Mouse (Mus musculus) MEL (cell line): ENCODE results near the gene Clint1.

Experiments used
- CTCF ChIP-seq, 3 experiments: IDR thresholded peaks in 2 of 3; conservative IDR thresholded peaks in 1 of 3; 2 replicates each; pipeline ENCODE4 v1.5.1; 2011 to 2012; ENCODE audit warnings: low read length in 3 of 3, low read depth in 2 of 3, mild to moderate bottlenecking in 2 of 3, improper control_type of control experiment in 1 of 3, inconsistent platforms in 1 of 3, mixed read lengths in 1 of 3, moderate library complexity in 1 of 3; ENCODE audit not compliant: control insufficient read depth in 1 of 3, insufficient read depth in 1 of 3, poor library complexity in 1 of 3, severe bottlenecking in 1 of 3
- EP300 ChIP-seq, 2 experiments: IDR thresholded peaks; 2 replicates each; pipeline ENCODE4 v1.6.1; 2011; ENCODE audit warnings: improper control_type of control experiment in 2 of 2, low read length in 2 of 2, low read depth in 1 of 2, mild to moderate bottlenecking in 1 of 2
- MAX ChIP-seq: IDR thresholded peaks from 2 replicates; pipeline ENCODE4 v1.6.1; 2011; ENCODE audit warnings: low read length, improper control_type of control experiment
- MEF2A ChIP-seq: IDR thresholded peaks from 2 replicates; pipeline ENCODE4 v1.6.1; 2014; ENCODE audit warnings: low read depth, mild to moderate bottlenecking, inconsistent platforms, low read length, improper control_type of control experiment; ENCODE audit not compliant: poor library complexity, insufficient replicate concordance, severe bottlenecking; ENCODE audit errors: extremely low read depth
- MXI1 ChIP-seq: IDR thresholded peaks from 2 replicates; pipeline ENCODE4 v1.6.1; 2011; ENCODE audit warnings: mild to moderate bottlenecking, low read depth, low read length, improper control_type of control experiment
- POLR2A ChIP-seq, 2 experiments: IDR thresholded peaks; 2 replicates each; pipeline ENCODE4 v1.6.1; 2011 to 2012; ENCODE audit warnings: low read length in 2 of 2, mild to moderate bottlenecking in 2 of 2, control low read depth in 1 of 2, improper control_type of control experiment in 1 of 2, low read depth in 1 of 2, moderate library complexity in 1 of 2; ENCODE audit not compliant: control insufficient read depth in 1 of 2, insufficient read depth in 1 of 2, poor library complexity in 1 of 2
- POLR2AphosphoS2 ChIP-seq: IDR thresholded peaks from 2 replicates; pipeline ENCODE4 v1.6.1; 2011; ENCODE audit warnings: low read length, improper control_type of control experiment
- POLR2AphosphoS5 ChIP-seq: IDR thresholded peaks from 2 replicates; pipeline ENCODE4 v1.6.1; 2012; ENCODE audit warnings: low read depth, borderline replicate concordance, mild to moderate bottlenecking, inconsistent platforms, low read length, moderate library complexity, mixed read lengths
- TAL1 ChIP-seq: IDR thresholded peaks from 2 replicates; pipeline ENCODE4 v1.6.1; 2012; ENCODE audit warnings: mild to moderate bottlenecking, inconsistent platforms, low read length, moderate library complexity, mixed read lengths
- TCF12 ChIP-seq: IDR thresholded peaks from 2 replicates; pipeline ENCODE4 v1.6.1; 2014; ENCODE audit warnings: low read depth, mild to moderate bottlenecking, inconsistent platforms, low read length, improper control_type of control experiment, moderate library complexity
- ZNF384 ChIP-seq: IDR thresholded peaks from 2 replicates; pipeline ENCODE4 v1.6.1; 2012; ENCODE audit warnings: low read depth, mild to moderate bottlenecking, inconsistent platforms, low read length, improper control_type of control experiment

DNA sequence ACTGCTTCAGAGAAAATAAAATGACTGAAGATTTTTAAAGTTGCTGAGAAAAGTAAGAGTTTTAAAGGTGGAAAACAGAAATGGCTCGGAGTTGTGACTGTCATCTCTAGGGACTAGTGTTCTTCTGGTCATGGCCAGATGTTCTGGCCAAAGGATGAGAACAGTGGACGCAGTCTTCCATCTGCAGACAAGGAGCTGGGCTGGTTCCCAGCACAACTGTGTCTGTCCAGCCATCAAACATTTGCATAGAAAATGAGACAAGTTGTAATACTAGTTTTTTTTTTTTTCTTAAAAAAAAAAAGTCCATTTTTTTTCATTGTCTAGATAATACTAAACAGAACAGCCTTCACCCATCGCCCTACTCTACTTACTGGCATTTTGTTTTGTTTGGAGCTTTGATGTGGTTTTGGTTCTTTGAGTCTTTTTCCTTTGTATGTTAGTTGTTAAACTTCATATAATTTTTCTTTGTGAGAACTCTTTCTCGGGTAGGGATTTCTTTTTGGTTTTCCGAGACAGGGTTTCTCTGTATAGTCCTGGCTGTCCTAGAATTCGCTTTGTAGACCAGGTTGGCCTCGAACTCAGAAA, 23.6 kb downstream of the Clint1 start:
- TF ChIP-seq TAL1 = no peak
- no peak for TF ChIP-seq CTCF (IDR thresholded peaks at IDR 0.05 in 2 of 3, conservative IDR thresholded peaks at IDR 0.05 in 1 of 3; ENCODE audit: control insufficient read depth in 1 of 3, insufficient read depth in 1 of 3, low read depth in 2 of 3, low read length in 3 of 3, poor library complexity in 1 of 3, severe bottlenecking in 1 of 3)
- TF ChIP-seq MEF2A = no peak
- TF ChIP-seq EP300 (IDR thresholded peaks at IDR 0.05; ENCODE audit: low read depth in 1 of 2, low read length in 2 of 2) = no peak
- no peak for TF ChIP-seq POLR2AphosphoS5
- TF ChIP-seq TCF12 = no peak
- TF ChIP-seq MXI1 = no peak
- TF ChIP-seq POLR2A (IDR thresholded peaks at IDR 0.05; ENCODE audit: control insufficient read depth in 1 of 2, insufficient read depth in 1 of 2, low read depth in 1 of 2, low read length in 2 of 2, poor library complexity in 1 of 2) = no peak; a peak in 1 of 4 replicates
- TF ChIP-seq ZNF384 = no peak
- no peak for TF ChIP-seq MAX
- TF ChIP-seq POLR2AphosphoS2 = no peak
